Mouse (Mus musculus) cerebellum, adult 2 months (tissue): ENCODE data around the gene Pard3b. TPM values are rescaled to one million over a fixed set of nuclear protein-coding genes. Genes with fewer than 3 reads are reported as not detected.

Source experiments
- DNase-seq, 2 experiments: peaks; one replicate each; pipeline ENCODE4 v3.0.0; 2021
- H3K27ac ChIP-seq: fragments of 200-500 bp; 2 replicates; pipeline ENCODE4 v1.5.1; 2012; ENCODE audit warnings: low read length, control low read depth, inconsistent platforms; ENCODE audit not compliant: insufficient read depth
- H3K27me3 ChIP-seq: fragments of 200-500 bp; 2 replicates; pipeline ENCODE4 v1.6.1; 2012; ENCODE audit warnings: inconsistent platforms, mild to moderate bottlenecking, low read length, moderate library complexity; ENCODE audit not compliant: control insufficient read depth, insufficient read depth
- H3K4me1 ChIP-seq: fragments of 200-500 bp; 2 replicates; pipeline ENCODE4 v1.6.1; 2011; ENCODE audit warnings: low read length; ENCODE audit not compliant: control insufficient read depth, insufficient read depth
- H3K4me3 ChIP-seq: fragments of 200-500 bp; replicated peaks from 2 replicates; pipeline ENCODE3; 2011; ENCODE audit warnings: mild to moderate bottlenecking, low read depth, low read length, control low read depth; ENCODE audit not compliant: insufficient read depth
- CTCF ChIP-seq: fragments of 200-500 bp; IDR thresholded peaks from 2 replicates; pipeline ENCODE4 v1.5.1; 2011; ENCODE audit warnings: low read depth, mild to moderate bottlenecking, control low read depth, low read length, moderate library complexity, borderline replicate concordance; ENCODE audit not compliant: insufficient read depth
- POLR2A ChIP-seq: fragments of 200-500 bp; IDR thresholded peaks from 2 replicates; pipeline ENCODE4 v1.6.1; 2011; ENCODE audit warnings: low read length, control low read depth, borderline replicate concordance; ENCODE audit not compliant: insufficient read depth
- WGBS: fragments of 180-500 bp; shearing (Covaris S2); methylation state at CpG from one replicate; pipeline ENCODE4 v1.1.7; 2018; 5-methylcytosine and 5-hydroxymethylcytosine counted together
- polyA plus RNA-seq: library from polyadenylated mRNA; depleted of rRNA; stranded (reverse); fragments of >200 nt; gene quantifications from 2 replicates; pipeline ENCODE4 v1.2.3, GENCODE M21; 2012

Pard3b gene
- polyA plus RNA-seq, 1 experiment, result 1.3 TPM

- H3K27ac ChIP-seq, result no peak overlapping the region
- H3K4me1 ChIP-seq, result no peaks in the 10 kb centered on the region
- no peak overlapping the region for H3K4me3 ChIP-seq
- TF ChIP-seq CTCF, result no peak
- TF ChIP-seq POLR2A, result no peak
- no peaks in the 10 kb centered on the region for H3K27me3 ChIP-seq
- 33% methylated on average over 1 of the region's 1 CpGs for WGBS
- no peak for DNase-seq
These were observed 808.2 kb downstream of the Pard3b start for GRCm38 (mm10) chr1:62446818-62447217.

GRCm38 (mm10) chr1:62449193-62449875 lies 810.7 kb downstream of the Pard3b start:
- Histone ChIP-seq H3K27me3 (no peaks in the 10 kb centered on the region), H3K27ac (no peak overlapping the region), H3K4me1 (no peaks in the 10 kb centered on the region), H3K4me3 (no peak overlapping the region)
- no peak for DNase-seq
- 13% methylated on average over 7 of the region's 7 CpGs for WGBS
- no peak for TF ChIP-seq POLR2A
- TF ChIP-seq CTCF, result no peak

DNA sequence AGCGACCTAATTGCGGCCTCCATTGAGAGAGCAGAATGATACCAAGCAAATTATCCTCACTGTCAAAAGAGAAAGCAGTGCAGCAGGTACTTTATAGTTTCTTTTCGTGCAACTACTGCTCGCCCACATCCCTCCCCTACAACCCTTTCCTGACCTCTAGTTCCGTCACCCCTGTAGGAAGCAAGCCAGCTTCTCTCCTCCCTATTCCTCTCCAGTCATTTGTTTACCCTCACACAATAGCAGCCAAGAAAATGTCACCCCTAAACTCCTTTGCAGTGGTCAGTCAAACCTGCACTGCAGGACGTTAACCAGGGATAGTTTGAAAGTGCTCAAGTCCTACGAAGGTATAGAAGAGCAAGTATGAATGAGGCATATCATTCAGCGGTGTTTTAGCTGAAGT lies 826.9 kb downstream of the Pard3b start:
- no peak overlapping the region for H3K4me3 ChIP-seq
- no peak for TF ChIP-seq POLR2A
- TF ChIP-seq CTCF, result no peak
- H3K27ac ChIP-seq, result no peak overlapping the region
- WGBS, result 70% methylated on average over 8 of the region's 8 CpGs
- H3K4me1 ChIP-seq, result no peaks in the 10 kb centered on the region
- no peaks in the 10 kb centered on the region for H3K27me3 ChIP-seq
- no peak for DNase-seq

- TF ChIP-seq POLR2A (no peak), CTCF (no peak)
- no peak for DNase-seq
- Histone ChIP-seq H3K4me3 (no peak overlapping the region), H3K4me1 (no peaks in the 10 kb centered on the region), H3K27ac (no peak overlapping the region), H3K27me3 (no peaks in the 10 kb centered on the region)
- WGBS, result 95% methylated on average over 1 of the region's 1 CpGs
These were observed 827.9 kb downstream of the Pard3b start for GRCm38 (mm10) chr1:62466544-62466943.

GRCm38 (mm10) chr1:62483059-62483458 lies 844.4 kb downstream of the Pard3b start:
- H3K4me3 ChIP-seq, result no peak overlapping the region
- H3K27me3 ChIP-seq, result no peaks in the 10 kb centered on the region
- H3K4me1 ChIP-seq, result no peaks in the 10 kb centered on the region
- 88% methylated on average over 2 of the region's 2 CpGs for WGBS
- TF ChIP-seq POLR2A (no peak), CTCF (no peak)
- no peak for DNase-seq
- no peak overlapping the region for H3K27ac ChIP-seq

GRCm38 (mm10) chr1:62488871-62489270 lies 850.2 kb downstream of the Pard3b start:
- Histone ChIP-seq H3K27me3 (no peaks in the 10 kb centered on the region), H3K4me3 (no peak overlapping the region), H3K4me1 (no peaks in the 10 kb centered on the region), H3K27ac (no peak overlapping the region)
- TF ChIP-seq CTCF, result no peak
- TF ChIP-seq POLR2A, result no peak
- no peak for DNase-seq
- 82% methylated on average over 6 of the region's 6 CpGs for WGBS

DNA sequence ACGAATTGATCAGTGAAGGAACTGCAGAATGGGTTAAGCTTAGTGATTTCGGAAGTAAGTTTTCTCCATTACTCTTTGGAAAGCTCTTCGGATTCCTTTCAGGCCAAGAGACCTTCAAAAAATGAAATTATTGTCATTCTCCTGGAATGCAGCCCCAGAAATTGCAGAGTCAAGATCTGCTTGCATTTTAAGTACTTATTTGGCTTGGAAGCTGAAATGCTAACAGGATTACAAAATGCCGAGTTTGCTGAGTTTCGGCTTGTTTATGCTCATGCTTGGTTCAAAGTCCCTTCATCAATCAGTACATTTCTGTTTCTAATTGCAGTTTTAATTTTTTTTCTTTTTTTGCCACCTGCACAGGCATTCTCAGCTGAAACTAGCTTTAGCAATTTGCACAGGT lies 860.5 kb downstream of the Pard3b start:
- Histone ChIP-seq H3K4me3 (no peak overlapping the region), H3K27me3 (no peaks in the 10 kb centered on the region), H3K27ac (no peak overlapping the region), H3K4me1 (no peaks in the 10 kb centered on the region)
- 72% methylated on average over 5 of the region's 5 CpGs for WGBS
- peak in 1 of 2 experiments; percentile 1 for DNase-seq
- TF ChIP-seq CTCF (no peak), POLR2A (no peak)

GRCm38 (mm10) chr1:62510501-62510900 lies 871.9 kb downstream of the Pard3b start:
- Histone ChIP-seq H3K27ac (no peak overlapping the region), H3K27me3 (no peaks in the 10 kb centered on the region), H3K4me3 (no peak overlapping the region), H3K4me1 (no peaks in the 10 kb centered on the region)
- WGBS, result 45% methylated on average over 4 of the region's 4 CpGs
- no peak for DNase-seq
- TF ChIP-seq CTCF (no peak), POLR2A (no peak)
